Mouse (Mus musculus): ENCODE measurements around the gene Enthd1. TPM values are rescaled to one million over a fixed set of nuclear protein-coding genes. Genes with fewer than 3 reads are reported as not detected.

Enthd1 gene
- total and polyA plus RNA-seq, 3 experiments, result 0.16 TPM; not detected in 2

- no peak overlapping the region for H3K4me3 ChIP-seq (ENCODE audit: low read depth, low read length)
- no peaks in the 10 kb centered on the region for H3K4me1 ChIP-seq (ENCODE audit: insufficient read depth, low read depth, low read length)
- no peak for TF ChIP-seq GATA2 (IDR thresholded peaks at IDR 0.05; ENCODE audit: borderline replicate concordance, low read depth, low read length)
- TF ChIP-seq POLR2AphosphoS5 (IDR thresholded peaks at IDR 0.05; ENCODE audit: insufficient replicate concordance, low read depth, low read length), result no peak
- no peak for TF ChIP-seq TAL1 (conservative IDR thresholded peaks at IDR 0.05; ENCODE audit: low read depth, low read length)
- TF ChIP-seq GATA1 (IDR thresholded peaks at IDR 0.05; ENCODE audit: borderline replicate concordance, low read length), result no peak
- no peak for TF ChIP-seq CTCF (IDR thresholded peaks at IDR 0.05; ENCODE audit: low read depth, low read length)
- no peaks in the 10 kb centered on the region for H3K36me3 ChIP-seq (replicated peaks)
- ATAC-seq (ENCODE audit: extremely low read depth, insufficient number of reproducible peaks, low FRiP score, poor library complexity, severe bottlenecking) (no peak), DNase-seq (ENCODE audit: low spot score) (no peak)
- H3K9me3 ChIP-seq (replicated peaks), result no peaks in the 10 kb centered on the region
- H3K27me3 ChIP-seq (ENCODE audit: insufficient read depth, low read length), result peaks cover 7% of the 10 kb centered on the region
Measured at GRCm38 (mm10) chr15:80485601-80486000, 79.4 kb downstream of the Enthd1 start.

- no peaks in the 10 kb centered on the region for H3K4me1 ChIP-seq (ENCODE audit: insufficient read depth, low read depth, low read length)
- no peaks in the 10 kb centered on the region for H3K9me3 ChIP-seq (replicated peaks)
- peaks cover 3% of the 10 kb centered on the region; the same call in 1 of the 2 replicates for H3K27me3 ChIP-seq (ENCODE audit: insufficient read depth, low read length)
- DNase-seq (ENCODE audit: low spot score), result no peak
- no peak for ATAC-seq (ENCODE audit: extremely low read depth, insufficient number of reproducible peaks, low FRiP score, poor library complexity, severe bottlenecking)
- H3K4me3 ChIP-seq (ENCODE audit: low read depth, low read length), result no peak overlapping the region
- no peaks in the 10 kb centered on the region for H3K36me3 ChIP-seq (replicated peaks)
- no peak for TF ChIP-seq CTCF (IDR thresholded peaks at IDR 0.05; ENCODE audit: low read depth, low read length)
- no peak for TF ChIP-seq GATA1 (IDR thresholded peaks at IDR 0.05; ENCODE audit: borderline replicate concordance, low read length)
Measured at GRCm38 (mm10) chr15:80483041-80483705, 81.8 kb downstream of the Enthd1 start.

- no peak for TF ChIP-seq POLR2AphosphoS5 (IDR thresholded peaks at IDR 0.05; ENCODE audit: insufficient replicate concordance, low read depth, low read length)
- no peak for TF ChIP-seq GATA2 (IDR thresholded peaks at IDR 0.05; ENCODE audit: borderline replicate concordance, low read depth, low read length)
- no peak for TF ChIP-seq GATA1 (IDR thresholded peaks at IDR 0.05; ENCODE audit: borderline replicate concordance, low read length)
- TF ChIP-seq CTCF (IDR thresholded peaks at IDR 0.05; ENCODE audit: low read depth, low read length), result no peak
- no peak for TF ChIP-seq TAL1 (conservative IDR thresholded peaks at IDR 0.05; ENCODE audit: low read depth, low read length)
- Histone ChIP-seq H3K36me3 (replicated peaks) (no peaks in the 10 kb centered on the region), H3K4me1 (ENCODE audit: insufficient read depth, low read depth, low read length) (no peaks in the 10 kb centered on the region), H3K9me3 (replicated peaks) (no peaks in the 10 kb centered on the region), H3K4me3 (ENCODE audit: low read depth, low read length) (no peak overlapping the region), H3K27me3 (ENCODE audit: insufficient read depth, low read length) (peaks cover 6% of the 10 kb centered on the region)
- no peak for ATAC-seq (ENCODE audit: extremely low read depth, insufficient number of reproducible peaks, low FRiP score, poor library complexity, severe bottlenecking)
- no peak for DNase-seq (ENCODE audit: low spot score)
Measured at GRCm38 (mm10) chr15:80482348-80482747, 82.6 kb downstream of the Enthd1 start.

GRCm38 (mm10) chr15:80474429-80475002, 90.4 kb downstream of the Enthd1 start:
- H3K4me3 ChIP-seq (ENCODE audit: low read depth, low read length), result no peak overlapping the region
- ATAC-seq (ENCODE audit: extremely low read depth, insufficient number of reproducible peaks, low FRiP score, poor library complexity, severe bottlenecking), result no peak
- no peak for TF ChIP-seq TAL1 (conservative IDR thresholded peaks at IDR 0.05; ENCODE audit: low read depth, low read length)
- no peak for DNase-seq (ENCODE audit: low spot score)
- peaks cover 9% of the 10 kb centered on the region for H3K27me3 ChIP-seq (ENCODE audit: insufficient read depth, low read length)
- no peaks in the 10 kb centered on the region for H3K4me1 ChIP-seq (ENCODE audit: insufficient read depth, low read depth, low read length)
- H3K36me3 ChIP-seq (replicated peaks), result no peaks in the 10 kb centered on the region
- no peaks in the 10 kb centered on the region for H3K9me3 ChIP-seq (replicated peaks)

DNA sequence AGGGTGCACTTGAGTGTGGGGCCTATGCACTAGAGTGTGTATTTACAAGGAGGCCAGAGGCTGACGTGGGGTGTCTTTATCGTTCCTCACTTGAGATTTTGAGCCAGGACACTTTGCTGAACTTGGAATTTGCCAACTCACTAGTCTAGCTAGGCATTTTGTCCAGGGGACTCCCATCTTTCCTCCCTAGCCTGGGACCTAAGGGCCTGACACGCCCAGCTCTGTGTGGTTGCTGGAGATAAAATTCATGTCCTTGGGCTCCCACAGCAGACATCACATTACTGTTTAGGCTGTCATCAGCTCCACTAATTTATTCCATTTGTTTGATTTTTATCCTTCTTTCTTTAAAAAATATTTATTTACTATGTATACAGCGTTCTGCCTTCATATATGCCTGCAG, 97.1 kb downstream of the Enthd1 start:
- TF ChIP-seq GATA1 (IDR thresholded peaks at IDR 0.05; ENCODE audit: borderline replicate concordance, low read length), result no peak
- ATAC-seq (ENCODE audit: extremely low read depth, insufficient number of reproducible peaks, low FRiP score, poor library complexity, severe bottlenecking), result no peak

GRCm38 (mm10) chr15:80462106-80462505, 102.8 kb downstream of the Enthd1 start:
- no peaks in the 10 kb centered on the region for H3K36me3 ChIP-seq (replicated peaks)
- peaks cover 3% of the 10 kb centered on the region for H3K27me3 ChIP-seq (ENCODE audit: insufficient read depth, low read length)
- ATAC-seq (ENCODE audit: extremely low read depth, insufficient number of reproducible peaks, low FRiP score, poor library complexity, severe bottlenecking) (no peak), DNase-seq (ENCODE audit: low spot score) (no peak)
- H3K4me1 ChIP-seq (ENCODE audit: insufficient read depth, low read depth, low read length), result no peaks in the 10 kb centered on the region
- no peaks in the 10 kb centered on the region for H3K9me3 ChIP-seq (replicated peaks)
- H3K4me3 ChIP-seq (ENCODE audit: low read depth, low read length), result no peak overlapping the region
- TF ChIP-seq GATA2 (IDR thresholded peaks at IDR 0.05; ENCODE audit: borderline replicate concordance, low read depth, low read length), result no peak
- no peak for TF ChIP-seq TAL1 (conservative IDR thresholded peaks at IDR 0.05; ENCODE audit: low read depth, low read length)
- no peak for TF ChIP-seq CTCF (IDR thresholded peaks at IDR 0.05; ENCODE audit: low read depth, low read length)
- no peak for TF ChIP-seq GATA1 (IDR thresholded peaks at IDR 0.05; ENCODE audit: borderline replicate concordance, low read length)
- no peak for TF ChIP-seq POLR2AphosphoS5 (IDR thresholded peaks at IDR 0.05; ENCODE audit: insufficient replicate concordance, low read depth, low read length)

More for the DNA sequence above, 97.1 kb downstream of the Enthd1 start:
- no peak for DNase-seq (ENCODE audit: low spot score)
- no peaks in the 10 kb centered on the region for H3K36me3 ChIP-seq (replicated peaks)
- no peaks in the 10 kb centered on the region for H3K4me1 ChIP-seq (ENCODE audit: insufficient read depth, low read depth, low read length)
- no peaks in the 10 kb centered on the region for H3K27me3 ChIP-seq (ENCODE audit: insufficient read depth, low read length)
- H3K9me3 ChIP-seq (replicated peaks), result no peaks in the 10 kb centered on the region
- H3K4me3 ChIP-seq (ENCODE audit: low read depth, low read length), result no peak overlapping the region

- Histone ChIP-seq H3K27me3 (ENCODE audit: insufficient read depth, low read length) (peaks cover 3% of the 10 kb centered on the region), H3K4me1 (ENCODE audit: insufficient read depth, low read depth, low read length) (no peaks in the 10 kb centered on the region), H3K36me3 (replicated peaks) (no peaks in the 10 kb centered on the region), H3K4me3 (ENCODE audit: low read depth, low read length) (no peak overlapping the region), H3K9me3 (replicated peaks) (no peaks in the 10 kb centered on the region)
- ATAC-seq (ENCODE audit: extremely low read depth, insufficient number of reproducible peaks, low FRiP score, poor library complexity, severe bottlenecking), result no peak
- no peak for DNase-seq (ENCODE audit: low spot score)
- TF ChIP-seq GATA2 (IDR thresholded peaks at IDR 0.05; ENCODE audit: borderline replicate concordance, low read depth, low read length) (no peak), TAL1 (conservative IDR thresholded peaks at IDR 0.05; ENCODE audit: low read depth, low read length) (no peak), CTCF (IDR thresholded peaks at IDR 0.05; ENCODE audit: low read depth, low read length) (no peak), POLR2AphosphoS5 (IDR thresholded peaks at IDR 0.05; ENCODE audit: insufficient replicate concordance, low read depth, low read length) (no peak), GATA1 (IDR thresholded peaks at IDR 0.05; ENCODE audit: borderline replicate concordance, low read length) (no peak)
Measured at GRCm38 (mm10) chr15:80461446-80461845, 103.5 kb downstream of the Enthd1 start.
